Mouse (Mus musculus): ENCODE data around the gene Dna2.
A peak's percentile ranks its signal among the peaks of the same experiment; 100 is the strongest.

Gene Dna2

DNA sequence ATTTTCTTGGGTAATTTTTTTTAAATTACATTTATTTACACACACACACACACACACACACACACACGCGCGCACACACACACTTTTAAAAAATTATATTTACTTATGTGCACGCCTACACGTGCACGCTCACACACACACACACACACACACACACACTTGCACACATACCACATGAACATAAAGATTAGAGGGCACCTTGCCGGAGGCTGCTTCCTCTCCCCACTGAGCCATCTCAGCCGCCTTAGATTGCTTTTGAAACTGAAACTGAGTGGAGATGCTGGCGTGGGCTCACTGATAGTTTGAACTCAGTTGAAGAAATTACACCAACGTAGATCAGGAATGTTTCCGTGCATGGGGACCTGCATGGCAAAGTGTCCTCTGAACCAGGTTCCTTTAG is 37.2 kb downstream of the Dna2 start:
- no peak for DNase-seq

DNA sequence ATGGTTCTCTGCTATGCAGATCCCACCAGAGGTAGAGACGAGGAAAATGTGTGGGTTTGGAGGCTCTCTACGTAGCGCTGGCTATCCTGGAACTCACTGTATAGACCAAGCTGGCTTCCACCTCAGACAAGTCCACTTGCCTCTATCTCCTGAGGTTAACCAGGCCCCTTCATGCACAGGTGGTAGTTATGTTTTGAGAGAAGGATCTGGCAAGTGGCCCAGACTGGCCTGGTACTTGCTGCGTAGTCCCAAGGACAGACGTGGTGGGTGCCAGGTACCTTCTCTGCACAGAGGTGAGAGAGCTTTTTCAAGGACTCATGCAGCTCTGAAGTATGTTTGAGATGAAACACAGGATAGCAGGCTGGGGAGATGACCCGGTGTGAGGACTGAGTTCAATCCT is 37.7 kb downstream of the Dna2 start:
- peak; percentile 11 for DNase-seq

- no peak for DNase-seq
Observed at GRCm38 (mm10) chr10:62987341-62987740, 40.5 kb downstream of the Dna2 start.

- DNase-seq, result no peak
Observed at GRCm38 (mm10) chr10:62990636-62991035, 43.8 kb downstream of the Dna2 start.

- DNase-seq, result no peak
Observed at GRCm38 (mm10) chr10:62993991-62994390, 47.2 kb downstream of the Dna2 start.

DNA sequence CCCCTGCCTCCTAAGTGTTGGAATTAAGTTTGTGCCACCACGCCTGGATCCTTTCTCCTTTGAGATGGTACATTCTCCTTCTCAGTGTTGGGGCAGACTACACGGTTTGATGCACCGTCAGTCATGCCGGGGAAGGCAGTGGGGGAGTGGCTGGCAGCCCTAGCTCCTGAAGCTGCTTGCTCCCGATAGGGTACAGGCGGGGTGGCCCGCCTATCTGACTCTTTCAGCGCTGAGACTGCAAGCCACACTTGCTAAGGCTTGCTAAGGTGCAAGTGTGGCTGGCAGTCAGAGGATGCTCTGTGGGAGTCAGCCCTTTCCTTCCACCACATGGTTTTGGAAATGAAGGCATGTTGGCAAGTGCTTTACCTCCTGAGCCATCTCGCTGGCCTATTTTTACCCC is 53.8 kb downstream of the Dna2 start:
- no peak for DNase-seq

- DNase-seq, result no peak
Observed at GRCm38 (mm10) chr10:63003252-63003651, 56.4 kb downstream of the Dna2 start.

GRCm38 (mm10) chr10:63004556-63004955 is 57.7 kb downstream of the Dna2 start:
- no peak for DNase-seq

DNA sequence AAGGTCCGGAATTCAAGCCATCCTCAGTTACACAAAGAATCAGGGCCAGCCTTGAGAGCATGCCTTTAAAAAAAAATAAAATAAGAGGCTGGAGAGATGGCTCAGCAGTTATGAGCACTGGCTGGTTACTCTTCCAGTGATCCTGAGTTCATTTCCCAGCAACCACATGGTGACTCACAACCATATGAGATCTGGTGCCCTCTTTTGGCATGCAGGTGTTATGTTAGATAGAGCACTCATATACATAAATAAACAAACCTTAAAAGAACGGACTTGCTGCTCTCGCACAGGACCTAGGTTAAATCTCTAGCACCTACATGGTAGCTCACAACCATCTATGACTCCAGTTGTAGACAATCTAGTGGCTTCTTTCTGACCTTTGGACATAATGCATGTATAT is 61.4 kb downstream of the Dna2 start:
- DNase-seq, result no peak

DNA sequence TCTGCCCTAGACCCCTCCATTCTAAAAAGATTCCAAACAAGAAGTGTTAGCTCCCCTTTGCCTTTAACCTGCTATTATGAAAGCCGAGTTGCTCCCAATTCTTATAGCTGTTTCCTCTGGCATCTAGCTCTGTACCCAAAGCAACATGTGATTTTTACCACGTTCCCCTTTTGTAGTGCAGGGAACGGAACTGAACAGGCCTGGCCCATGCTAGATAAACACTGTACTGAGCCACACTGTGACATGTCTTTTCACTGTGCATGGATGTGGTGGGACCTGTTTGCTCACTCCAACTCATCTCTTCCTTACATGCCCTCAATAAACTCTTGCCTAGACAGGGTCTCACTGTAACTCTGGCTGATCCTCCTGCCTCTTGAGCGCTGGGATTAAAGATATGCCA is 63.4 kb downstream of the Dna2 start:
- DNase-seq, result no peak

GRCm38 (mm10) chr10:63011556-63011955 is 64.7 kb downstream of the Dna2 start:
- no peak for DNase-seq

GRCm38 (mm10) chr10:63013476-63013875 is 66.7 kb downstream of the Dna2 start:
- DNase-seq, result no peak

DNA sequence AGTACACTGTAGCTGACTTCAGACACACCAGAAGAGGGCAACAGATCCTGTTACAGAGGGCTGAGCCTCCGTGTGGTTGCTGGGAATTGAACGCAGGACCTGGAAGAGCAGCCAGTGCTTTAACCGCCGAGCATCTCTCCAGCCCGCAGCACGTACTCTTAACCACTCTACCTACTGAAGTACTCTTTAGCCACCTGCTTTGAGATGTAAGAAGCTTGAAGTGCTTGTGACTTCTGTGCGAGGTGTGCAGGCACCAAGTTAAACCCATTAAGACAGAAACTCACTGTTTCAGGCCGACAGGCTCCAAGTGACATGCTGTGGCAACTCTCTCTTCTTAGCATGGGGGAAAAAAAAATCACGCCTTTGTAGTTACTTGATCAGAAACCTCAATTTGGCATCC is 67.3 kb downstream of the Dna2 start:
- DNase-seq, result no peak

DNA sequence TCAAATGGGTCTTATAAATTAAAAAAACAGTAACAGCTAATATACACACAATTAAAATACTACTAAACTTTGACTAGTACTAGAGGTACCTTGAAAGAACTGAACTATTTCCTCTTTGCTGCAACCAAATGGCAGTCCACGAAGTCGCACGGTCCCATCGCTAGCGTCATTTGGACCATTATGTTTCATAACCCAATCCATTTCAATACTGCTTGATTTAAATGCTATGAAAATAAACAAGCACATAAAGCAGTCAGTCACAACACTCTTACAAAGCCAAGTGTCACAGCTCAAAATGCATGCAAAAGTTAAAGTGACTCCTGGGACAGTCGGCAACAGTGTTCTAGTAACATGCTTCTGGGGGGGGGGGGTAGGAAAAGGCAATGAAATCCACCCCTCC is 72.5 kb downstream of the Dna2 start:
- DNase-seq, result no peak

- DNase-seq, result no peak
Observed at GRCm38 (mm10) chr10:63021702-63022101, 74.9 kb downstream of the Dna2 start.

DNA sequence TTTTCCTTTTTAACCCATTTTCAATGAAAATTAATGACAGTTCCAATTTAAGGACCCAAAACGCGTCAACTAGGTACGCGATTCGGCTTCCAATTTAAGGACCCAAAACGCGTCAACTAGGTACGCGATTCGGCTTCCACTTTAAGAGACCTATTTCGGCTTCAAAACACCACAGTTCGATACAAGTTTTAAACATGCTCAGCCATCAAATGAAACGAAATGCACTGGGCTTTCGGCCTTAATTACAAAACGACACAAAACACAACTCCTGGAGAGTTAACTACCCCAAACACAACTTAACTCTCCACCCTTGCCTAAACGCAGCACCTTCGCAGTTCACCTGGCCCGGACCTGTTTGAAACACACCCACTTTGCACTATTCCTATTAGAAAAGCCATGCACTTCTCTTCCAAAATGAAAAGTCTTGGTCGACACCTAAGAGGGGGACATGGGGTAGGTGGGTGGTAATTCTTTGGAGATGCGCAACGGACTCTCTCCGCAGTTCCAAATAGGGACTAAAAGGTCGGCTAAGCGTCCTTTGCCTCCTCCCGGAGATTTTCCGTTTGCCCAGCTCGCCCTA is 75.8 kb downstream of the Dna2 start:
- DNase-seq, result no peak

GRCm38 (mm10) chr10:63023121-63023748 is 76.4 kb downstream of the Dna2 start:
- DNase-seq, result peak; percentile 66

All from kidney, adult 18-20 months (tissue).